Mouse (Mus musculus) adrenal gland (tissue): ENCODE measurements around the gene Ctrb1.

Experiments used
- intact Hi-C: fragments of 180-260 bp; cut with DNase I; formaldehyde crosslinking; loops from one replicate; pipeline ENCODE4 v1.15.1; 2025

Ctrb1 gene

DNA sequence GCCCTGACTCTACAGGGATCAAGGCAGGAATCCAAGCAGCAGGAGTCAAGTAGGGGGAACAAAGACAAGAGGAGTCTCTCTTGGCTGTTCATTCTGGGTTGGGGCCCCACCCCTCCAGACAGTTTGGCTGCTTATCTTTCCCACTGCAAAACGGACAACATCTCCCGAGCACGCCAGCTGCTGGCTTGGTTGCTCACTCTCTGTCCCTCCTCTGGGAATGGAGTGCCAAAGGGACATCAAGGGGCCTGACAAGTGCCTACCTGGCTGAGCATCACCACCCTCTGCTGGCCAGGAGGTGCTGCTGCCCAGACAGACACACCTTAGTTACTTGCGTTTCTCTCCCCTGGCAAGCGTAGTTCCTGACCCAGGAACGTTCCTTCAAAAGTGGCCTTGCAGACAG lies 27.1 kb upstream of the Ctrb1 start:
- intact Hi-C loops: no loop called here

DNA sequence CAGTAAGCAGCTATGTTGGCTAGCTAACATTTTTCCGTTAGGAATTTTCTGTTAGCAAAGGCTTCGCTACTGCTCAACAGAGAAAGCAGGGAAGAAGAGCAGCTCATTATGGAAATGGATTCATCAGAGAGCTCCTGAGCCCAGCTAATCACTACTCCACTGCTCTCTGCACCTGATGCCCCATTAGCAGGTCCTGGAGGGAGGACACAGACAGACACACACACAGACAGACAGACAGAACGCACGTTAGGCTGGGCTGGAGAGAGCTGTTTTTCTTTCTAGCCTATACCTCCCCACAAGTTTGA lies 26.6 kb upstream of the Ctrb1 start:
- intact Hi-C loops: no loop called here

DNA sequence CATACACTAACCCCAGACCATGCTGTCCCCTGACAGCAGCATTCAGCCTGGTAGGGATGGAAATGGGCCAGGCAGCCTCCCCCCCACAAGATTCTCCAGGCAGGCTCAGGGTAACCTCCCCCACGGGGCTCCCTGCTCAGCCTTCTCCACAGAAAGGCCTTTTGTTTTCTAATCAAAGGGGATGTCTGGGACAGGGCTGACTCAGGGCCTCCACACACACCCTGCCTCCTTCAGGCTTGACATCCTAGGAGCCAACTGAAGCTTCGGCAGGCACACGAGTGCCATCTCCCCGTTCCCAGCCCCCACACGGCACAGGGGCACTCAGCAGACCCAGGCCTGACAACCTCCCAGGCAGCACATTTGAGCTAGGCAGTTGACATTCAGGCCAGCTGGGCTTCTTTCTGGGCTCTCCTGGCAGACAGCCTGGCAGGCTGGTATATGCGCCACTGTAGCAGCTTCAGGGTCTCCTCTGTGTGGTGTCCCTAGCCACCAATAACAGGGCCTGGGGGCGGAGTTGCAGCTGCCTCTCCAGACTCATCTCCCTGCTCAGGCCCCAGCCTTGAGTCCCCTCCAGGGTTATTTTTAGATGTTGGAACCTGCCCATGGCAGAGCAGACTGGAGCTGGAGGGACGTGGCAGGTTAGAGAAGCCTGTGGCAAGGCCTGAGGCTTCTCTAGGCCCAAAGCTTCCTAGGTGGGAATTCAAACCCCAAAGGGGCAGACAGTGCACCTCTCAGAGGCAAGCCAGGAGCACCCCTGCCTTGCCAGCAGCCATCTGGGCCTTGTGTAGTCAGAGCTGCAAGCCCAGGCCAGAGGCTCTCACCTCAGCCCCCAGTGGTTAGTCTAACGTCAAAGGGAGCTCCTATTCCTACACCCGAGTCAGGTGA lies 26.0 kb upstream of the Ctrb1 start:
- intact Hi-C loops: no loop called here

- intact Hi-C loops: no loop called here
These were observed 24.7 kb upstream of the Ctrb1 start for GRCm38 (mm10) chr8:111715514-111715913.

GRCm38 (mm10) chr8:111714295-111714694 lies 23.5 kb upstream of the Ctrb1 start:
- intact Hi-C loops: loop anchor here (5.0 kb wide), 1 partner anchor 113 kb away; no protein-coding TSS in a partner anchor

- intact Hi-C loops: loop anchor here (5.0 kb wide), 1 partner anchor 113 kb away; no protein-coding TSS in a partner anchor
These were observed 23.0 kb upstream of the Ctrb1 start for GRCm38 (mm10) chr8:111713817-111714216.

DNA sequence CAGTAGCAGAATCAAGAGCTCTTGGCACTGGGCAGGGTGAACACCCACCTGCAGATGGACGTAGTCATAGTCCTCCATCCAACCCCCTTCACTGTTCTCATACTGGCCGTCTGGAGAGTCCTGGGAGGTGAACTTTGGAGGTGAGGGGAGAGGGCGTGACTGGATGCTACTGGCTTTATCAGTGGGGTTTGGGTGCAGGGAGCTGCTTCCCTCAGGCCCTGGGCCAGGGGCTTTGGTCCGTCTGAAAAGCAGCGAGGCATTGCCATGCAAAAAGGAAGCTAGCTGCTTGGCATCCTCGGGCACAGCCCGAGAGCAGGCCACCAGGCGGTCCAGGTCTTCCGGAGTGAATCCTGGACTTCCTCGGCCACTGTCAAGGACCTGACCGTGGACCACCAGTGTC lies 22.5 kb upstream of the Ctrb1 start:
- intact Hi-C loops: loop anchor here (5.0 kb wide), 1 partner anchor 114 kb away; no protein-coding TSS in a partner anchor

DNA sequence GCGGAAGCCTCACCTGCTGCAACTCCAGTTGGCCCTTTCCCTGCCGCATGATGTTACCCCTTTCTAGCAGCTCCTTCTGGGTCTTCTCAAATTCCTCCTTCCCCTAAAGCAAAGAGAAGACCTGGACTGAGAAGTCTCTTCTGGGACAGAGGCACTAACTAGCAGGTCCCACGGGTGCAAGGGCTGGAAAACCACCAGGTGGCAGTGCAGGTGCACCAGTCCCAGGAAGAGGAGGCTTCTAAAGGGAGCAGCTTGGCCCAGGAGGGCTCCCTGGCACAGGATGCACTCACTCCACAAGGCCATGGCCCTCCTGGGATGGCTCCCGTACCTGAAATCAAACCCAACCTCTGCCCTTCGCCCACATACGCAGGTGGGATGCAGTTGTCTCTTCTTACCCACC lies 21.8 kb upstream of the Ctrb1 start:
- intact Hi-C loops: loop anchor here (5.0 kb wide), 1 partner anchor 115 kb away; no protein-coding TSS in a partner anchor

DNA sequence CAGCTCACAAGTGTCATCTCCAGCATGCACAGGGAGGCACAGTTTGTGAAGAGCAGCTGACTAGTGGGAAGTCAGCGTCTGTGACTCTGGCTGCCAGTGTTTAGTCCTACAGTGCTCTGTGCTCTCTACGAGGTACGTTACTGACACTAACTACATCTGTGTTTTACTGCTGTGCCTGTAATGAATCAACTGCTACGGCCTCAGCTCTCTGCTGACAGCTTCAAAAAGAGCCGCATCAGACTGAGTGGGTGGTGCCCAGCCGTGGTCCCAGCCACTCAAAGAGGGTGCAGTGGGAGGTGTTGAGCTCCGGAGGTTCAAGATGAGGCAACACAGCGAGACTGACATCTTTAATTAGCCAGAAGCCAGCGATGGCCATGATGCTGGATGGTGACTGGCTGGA lies 21.3 kb upstream of the Ctrb1 start:
- intact Hi-C loops: loop anchor here (5.0 kb wide), 1 partner anchor 115 kb away; no protein-coding TSS in a partner anchor

DNA sequence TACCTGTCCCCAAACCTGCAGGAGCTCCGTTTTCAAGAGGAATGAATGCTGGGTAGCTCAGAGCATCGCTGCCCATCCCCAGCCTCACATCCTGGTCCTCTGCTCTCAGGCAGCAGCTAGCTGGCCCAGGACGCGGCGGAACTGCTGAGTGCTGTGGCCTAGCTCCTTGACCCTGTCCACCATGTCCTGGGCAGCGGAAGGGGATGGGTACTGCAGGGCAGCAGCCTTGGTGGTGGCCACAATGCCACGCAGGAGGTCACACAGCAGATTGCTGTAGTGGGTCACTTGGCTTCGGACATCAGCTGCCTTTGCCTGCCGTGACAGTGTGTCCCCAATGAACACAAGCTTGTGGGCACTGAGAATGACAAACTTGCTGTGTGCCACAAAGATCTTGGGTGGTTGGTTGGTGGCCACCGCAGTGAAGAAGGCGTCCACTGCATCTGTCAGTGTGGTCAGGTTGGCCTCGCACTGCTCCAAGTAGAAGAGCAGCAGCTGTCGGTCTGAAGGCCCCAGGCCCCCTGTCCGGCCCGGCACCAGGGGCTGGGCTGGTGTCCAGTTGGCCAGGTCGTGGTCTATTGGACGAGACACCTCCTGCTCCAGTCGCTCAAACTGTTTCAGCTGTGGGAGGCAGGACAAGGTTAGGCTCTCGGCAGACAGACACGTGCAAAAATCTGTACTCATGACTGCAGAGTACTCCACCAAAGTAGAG lies 20.1 kb upstream of the Ctrb1 start:
- intact Hi-C loops: loop anchor here (5.0 kb wide), 1 partner anchor 116 kb away; no protein-coding TSS in a partner anchor

- intact Hi-C loops: no loop called here
These were observed 18.4 kb upstream of the Ctrb1 start for GRCm38 (mm10) chr8:111709223-111709622.

DNA sequence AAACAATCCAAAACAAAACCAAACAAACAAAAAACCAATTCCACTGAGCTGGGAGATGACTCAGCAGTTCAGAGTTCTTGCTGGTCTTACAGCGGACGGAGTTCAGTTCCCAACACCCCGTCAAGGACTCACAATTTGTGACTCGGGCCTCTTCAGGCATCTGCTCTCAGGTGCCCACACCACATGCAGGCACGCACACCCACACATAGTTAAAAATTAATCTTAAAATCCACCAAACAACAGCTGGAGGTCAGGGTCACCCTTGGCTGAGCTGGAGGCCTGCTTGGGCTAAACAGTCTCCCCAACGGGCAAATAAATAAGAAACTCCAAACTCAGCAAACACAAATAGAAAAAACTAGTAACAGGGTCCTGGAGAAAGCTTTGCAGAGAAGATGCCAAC lies 17.5 kb upstream of the Ctrb1 start:
- intact Hi-C loops: no loop called here

DNA sequence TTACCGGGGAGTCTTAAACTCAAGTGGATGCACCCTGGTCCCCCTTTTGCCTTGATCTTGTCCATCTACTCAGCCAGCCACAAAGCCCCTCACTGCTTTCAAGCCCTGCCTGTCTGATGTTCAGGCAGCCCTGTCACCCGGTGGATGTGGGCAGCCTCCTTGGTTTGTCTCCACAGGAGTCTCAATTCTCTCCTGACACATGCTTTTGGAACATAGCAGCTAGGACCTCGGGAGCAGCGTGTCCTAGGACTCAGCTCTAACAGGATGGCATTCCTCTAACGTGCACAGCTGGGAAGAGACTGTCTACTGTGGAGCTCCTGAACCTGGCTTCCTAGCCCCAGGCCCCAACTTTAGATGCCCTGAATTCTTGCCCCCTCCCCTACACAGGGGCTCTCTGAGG lies 14.9 kb upstream of the Ctrb1 start:
- intact Hi-C loops: no loop called here

- intact Hi-C loops: no loop called here
These were observed 14.4 kb upstream of the Ctrb1 start for GRCm38 (mm10) chr8:111705222-111705621.

DNA sequence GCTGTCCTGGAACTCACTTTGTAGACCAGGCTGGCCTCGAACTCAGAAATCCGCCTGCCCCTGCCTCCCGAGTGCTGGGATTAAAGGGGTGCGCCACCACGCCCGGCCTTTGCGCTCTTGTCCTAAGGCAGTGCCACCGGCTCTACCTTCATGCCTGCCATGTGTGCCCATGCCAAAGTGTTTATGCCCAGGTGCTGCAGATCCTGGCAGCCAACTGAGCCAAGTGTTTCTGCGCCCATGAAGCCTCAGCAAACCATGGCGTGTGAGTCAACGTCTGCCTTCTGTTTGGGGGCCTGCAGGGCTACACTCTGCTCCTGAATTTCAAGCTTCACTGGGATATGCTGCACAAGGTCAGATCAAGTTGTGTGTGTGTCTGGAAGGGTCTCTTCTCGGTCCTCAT lies 13.8 kb upstream of the Ctrb1 start:
- intact Hi-C loops: no loop called here

DNA sequence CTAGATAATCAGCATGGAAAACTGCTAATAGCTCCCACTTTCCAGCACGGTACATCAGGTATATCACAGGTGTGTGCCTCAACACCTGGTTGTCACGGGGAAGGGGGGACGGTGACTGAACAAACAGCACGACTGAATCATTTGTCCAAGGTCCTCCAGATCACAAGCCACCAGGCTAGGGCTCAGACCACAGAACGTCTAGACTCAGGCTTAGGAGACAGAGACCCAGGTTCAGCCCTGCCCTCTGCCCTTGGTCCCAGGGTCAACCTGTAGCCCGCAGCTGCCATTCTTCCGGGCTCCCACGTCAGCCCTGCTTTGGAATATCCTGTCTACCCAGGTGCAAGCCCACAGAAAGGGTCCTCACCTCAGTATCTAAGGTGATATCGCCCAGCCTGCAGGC lies 10.6 kb upstream of the Ctrb1 start:
- intact Hi-C loops: no loop called here

DNA sequence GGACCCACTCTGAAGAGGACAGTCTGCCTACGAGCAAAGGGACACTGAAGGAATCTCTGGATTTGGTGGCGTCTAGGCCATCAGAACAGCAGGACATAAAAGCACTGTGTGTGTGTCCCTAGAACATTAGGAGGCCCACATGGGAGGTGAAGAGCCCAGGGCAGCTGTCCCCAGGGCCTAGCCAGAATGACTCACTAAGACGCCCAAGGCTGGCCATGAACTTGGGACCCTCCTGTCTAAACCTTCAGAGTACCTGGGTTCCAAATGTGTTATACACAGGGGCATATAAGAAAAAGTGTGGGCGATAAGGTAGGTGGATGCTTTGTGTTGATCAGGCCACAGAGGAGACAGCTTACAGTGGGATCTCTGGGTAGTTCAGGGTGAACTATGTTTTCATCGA lies 9.9 kb upstream of the Ctrb1 start:
- intact Hi-C loops: no loop called here

DNA sequence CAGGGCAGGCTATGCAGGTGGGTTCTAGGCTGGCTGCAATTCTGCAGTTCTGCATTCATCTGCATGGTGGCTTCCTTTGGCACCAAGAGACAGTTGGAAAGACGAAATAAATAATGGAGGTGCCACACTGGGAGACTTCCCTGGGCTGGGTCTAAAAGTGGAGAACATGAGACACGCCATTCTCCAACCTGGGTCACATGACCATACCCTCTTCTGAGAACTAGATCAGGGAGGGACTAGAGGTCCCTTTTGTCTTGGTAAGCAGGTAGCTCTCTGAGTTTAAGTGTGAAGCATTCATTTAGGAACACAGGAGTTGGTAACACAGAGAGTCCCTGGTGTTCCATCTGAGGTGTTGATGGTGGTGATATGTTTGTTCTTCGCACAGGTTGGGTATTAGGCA lies 9.4 kb upstream of the Ctrb1 start:
- intact Hi-C loops: no loop called here

DNA sequence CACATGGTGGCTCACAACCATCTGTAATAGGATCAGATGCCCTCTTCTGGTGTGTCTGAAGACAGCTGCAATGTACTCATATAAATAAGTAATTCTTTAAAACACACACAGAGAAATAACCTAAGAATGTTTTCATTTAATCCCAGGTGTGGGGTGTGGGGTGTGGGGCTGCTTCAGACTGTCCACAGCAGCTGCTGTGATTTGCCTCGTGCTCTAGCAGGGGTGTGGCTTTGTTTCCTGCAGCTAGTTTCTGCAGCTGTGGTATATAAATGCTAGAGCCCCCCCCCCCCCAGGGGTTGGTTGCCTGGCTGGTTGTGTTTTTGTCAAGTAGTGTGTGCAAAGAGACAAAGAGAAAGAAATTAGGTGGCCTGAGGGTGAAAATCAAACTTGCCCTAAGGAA lies 8.2 kb upstream of the Ctrb1 start:
- intact Hi-C loops: no loop called here

DNA sequence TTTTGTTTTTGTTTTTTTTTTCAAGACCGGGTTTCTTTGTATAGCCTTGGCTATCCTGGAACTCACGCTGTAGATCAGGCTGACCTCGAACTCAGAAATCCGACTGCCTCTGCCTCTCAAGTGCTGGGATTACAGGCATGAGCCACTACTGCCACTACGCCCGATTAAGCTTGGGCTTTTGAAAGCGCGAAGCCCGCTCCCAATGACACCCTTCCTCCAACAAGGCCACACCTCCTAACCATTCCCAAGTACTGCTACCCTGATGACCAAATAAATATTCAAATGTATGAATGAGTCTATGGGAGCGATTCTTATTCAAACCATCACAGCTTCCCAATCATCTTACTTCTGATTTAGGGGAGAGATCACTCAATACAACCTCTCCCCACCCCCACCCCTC lies 6.8 kb upstream of the Ctrb1 start:
- intact Hi-C loops: no loop called here

DNA sequence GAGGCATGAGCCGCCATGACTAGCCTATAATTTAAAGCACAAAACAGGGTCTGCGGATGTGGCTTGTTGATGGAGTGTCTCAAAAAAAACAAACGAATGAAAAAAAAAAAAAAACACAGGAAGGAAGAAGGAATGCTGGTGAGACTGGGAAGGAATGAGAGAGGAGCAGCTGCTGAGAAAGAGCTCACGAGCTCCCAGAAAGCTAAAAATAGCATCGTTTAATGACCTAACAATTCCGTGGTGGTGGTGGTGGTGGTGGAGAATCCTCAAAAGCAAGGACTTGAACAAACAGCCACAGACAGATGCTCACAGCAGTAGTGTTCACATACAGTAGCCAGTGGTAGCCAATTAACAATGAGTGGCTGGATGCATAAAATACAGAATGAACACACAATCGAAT lies 4.6 kb upstream of the Ctrb1 start:
- intact Hi-C loops: no loop called here

- intact Hi-C loops: no loop called here
These were observed 2.5 kb upstream of the Ctrb1 start for GRCm38 (mm10) chr8:111693261-111693741.
